Mouse (Mus musculus) spleen, adult 2 months (tissue): ENCODE measurements around the gene Hlcs. TPM values are rescaled to one million over a fixed set of nuclear protein-coding genes. Genes with fewer than 3 reads are reported as not detected.
A peak's percentile ranks its signal among the peaks of the same experiment; 100 is the strongest.

ENCODE experiments used
- DNase-seq, 2 experiments: peaks; one replicate each; pipeline versions ENCODE4 v3.0.0 to v3.0.0-alpha.2; 2012 to 2021; ENCODE audit warnings: low spot score in 2 of 2, low read depth in 1 of 2
- H3K27ac ChIP-seq: fragments of 200-500 bp; 2 replicates; pipeline ENCODE4 v1.5.1; 2012; ENCODE audit warnings: low read length, inconsistent platforms; ENCODE audit not compliant: insufficient read depth
- H3K27me3 ChIP-seq: fragments of 200-500 bp; 2 replicates; pipeline ENCODE4 v1.6.1; 2012; ENCODE audit warnings: mild to moderate bottlenecking, moderate library complexity, low read length, inconsistent platforms; ENCODE audit not compliant: control insufficient read depth, insufficient read depth
- H3K36me3 ChIP-seq: fragments of 200-500 bp; 2 replicates; pipeline ENCODE4 v1.6.1; 2012; ENCODE audit warnings: mild to moderate bottlenecking, low read length, inconsistent platforms; ENCODE audit not compliant: control insufficient read depth, insufficient read depth
- H3K4me1 ChIP-seq: fragments of 200-500 bp; 2 replicates; pipeline ENCODE4 v1.6.1; 2011; ENCODE audit warnings: inconsistent platforms; ENCODE audit not compliant: control insufficient read depth, insufficient read depth, insufficient read length
- H3K4me3 ChIP-seq: fragments of 200-500 bp; 2 replicates; pipeline ENCODE4 v1.5.1; 2011; ENCODE audit warnings: mild to moderate bottlenecking, inconsistent platforms; ENCODE audit not compliant: insufficient read depth, insufficient read length; ENCODE audit errors: extremely low read depth
- CTCF ChIP-seq: fragments of 200-500 bp; IDR thresholded peaks from 2 replicates; pipeline ENCODE4 v1.5.1; 2011; ENCODE audit warnings: mild to moderate bottlenecking, inconsistent platforms; ENCODE audit not compliant: insufficient read depth, insufficient read length, insufficient replicate concordance; ENCODE audit errors: extremely low read depth
- POLR2A ChIP-seq: fragments of 200-500 bp; IDR thresholded peaks from 2 replicates; pipeline ENCODE4 v1.6.1; 2011; ENCODE audit warnings: low read depth, low read length, inconsistent platforms
- WGBS: fragments of 180-500 bp; shearing (Covaris S2); methylation state at CpG from one replicate; pipeline ENCODE4 v1.1.7; 2018; 5-methylcytosine and 5-hydroxymethylcytosine counted together
- polyA plus RNA-seq: library from polyadenylated mRNA; depleted of rRNA; stranded (reverse); fragments of >200 nt; gene quantifications from 2 replicates; pipeline ENCODE4 v1.2.3, GENCODE M21; 2012

Gene Hlcs
- polyA plus RNA-seq, 1 experiment = 9.7 TPM

- H3K4me3 ChIP-seq = no peak overlapping the region
- no peak for DNase-seq
- no peak overlapping the region for H3K27ac ChIP-seq
- peaks cover 1% of the 10 kb centered on the region; the same call in 1 of the 2 replicates for H3K36me3 ChIP-seq
- TF ChIP-seq POLR2A (no peak), CTCF (no peak)
- no peaks in the 10 kb centered on the region for H3K27me3 ChIP-seq
- no peaks in the 10 kb centered on the region for H3K4me1 ChIP-seq
- 92% methylated on average over 25 of the region's 25 CpGs for WGBS
Observed at GRCm38 (mm10) chr16:94191379-94192315, 121.7 kb downstream of the Hlcs start.

GRCm38 (mm10) chr16:94190256-94190655 is 123.1 kb downstream of the Hlcs start:
- WGBS = 91% methylated on average over 5 of the region's 5 CpGs
- H3K4me3 ChIP-seq = no peak overlapping the region
- H3K27ac ChIP-seq = no peak overlapping the region
- no peaks in the 10 kb centered on the region for H3K36me3 ChIP-seq
- no peaks in the 10 kb centered on the region; the same call in 1 of the 2 replicates for H3K4me1 ChIP-seq
- DNase-seq = no peak
- TF ChIP-seq POLR2A (no peak), CTCF (no peak)
- H3K27me3 ChIP-seq = no peaks in the 10 kb centered on the region

GRCm38 (mm10) chr16:94186526-94186925 is 126.8 kb downstream of the Hlcs start:
- no peak for DNase-seq
- H3K27ac ChIP-seq = no peak overlapping the region

GRCm38 (mm10) chr16:94185430-94185829 is 127.9 kb downstream of the Hlcs start:
- peak overlapping the region; percentile 26; the same call in 1 of the 2 replicates for H3K4me3 ChIP-seq

More at GRCm38 (mm10) chr16:94186526-94186925, 126.8 kb downstream of the Hlcs start:
- H3K36me3 ChIP-seq = no peaks in the 10 kb centered on the region
- H3K4me1 ChIP-seq = no peaks in the 10 kb centered on the region; the same call in 1 of the 2 replicates
- no peak overlapping the region for H3K4me3 ChIP-seq
- 87% methylated on average over 12 of the region's 12 CpGs for WGBS
- no peaks in the 10 kb centered on the region for H3K27me3 ChIP-seq
- TF ChIP-seq CTCF (no peak), POLR2A (no peak)

GRCm38 (mm10) chr16:94180122-94180870 is 133.1 kb downstream of the Hlcs start:
- no peaks in the 10 kb centered on the region for H3K36me3 ChIP-seq
- no peaks in the 10 kb centered on the region for H3K27me3 ChIP-seq
- DNase-seq = no peak
- H3K4me1 ChIP-seq = no peaks in the 10 kb centered on the region; the same call in 1 of the 2 replicates
- no peak overlapping the region for H3K27ac ChIP-seq
- H3K4me3 ChIP-seq = no peak overlapping the region
- TF ChIP-seq POLR2A = no peak
- no peak for TF ChIP-seq CTCF
- 67% methylated on average over 12 of the region's 12 CpGs for WGBS

More at GRCm38 (mm10) chr16:94185430-94185829, 127.9 kb downstream of the Hlcs start:
- TF ChIP-seq POLR2A (no peak), CTCF (no peak)
- H3K4me1 ChIP-seq = no peaks in the 10 kb centered on the region; the same call in 1 of the 2 replicates
- H3K27me3 ChIP-seq = no peaks in the 10 kb centered on the region
- DNase-seq = peak; percentile 44 to 61
- 21% methylated on average over 16 of the region's 16 CpGs for WGBS
- H3K27ac ChIP-seq = peak overlapping the region; percentile 60
- H3K36me3 ChIP-seq = no peaks in the 10 kb centered on the region

- Histone ChIP-seq H3K4me3 (no peak overlapping the region), H3K27ac (no peak overlapping the region), H3K27me3 (no peaks in the 10 kb centered on the region), H3K36me3 (no peaks in the 10 kb centered on the region), H3K4me1 (no peaks in the 10 kb centered on the region)
- TF ChIP-seq CTCF (no peak), POLR2A (no peak)
- 78% methylated on average over 25 of the region's 25 CpGs for WGBS
- DNase-seq = no peak
Observed at GRCm38 (mm10) chr16:94179341-94180121, 133.8 kb downstream of the Hlcs start.
